ENCODE assay signal across 16 mouse cellular contexts in the genomic region with DNA sequence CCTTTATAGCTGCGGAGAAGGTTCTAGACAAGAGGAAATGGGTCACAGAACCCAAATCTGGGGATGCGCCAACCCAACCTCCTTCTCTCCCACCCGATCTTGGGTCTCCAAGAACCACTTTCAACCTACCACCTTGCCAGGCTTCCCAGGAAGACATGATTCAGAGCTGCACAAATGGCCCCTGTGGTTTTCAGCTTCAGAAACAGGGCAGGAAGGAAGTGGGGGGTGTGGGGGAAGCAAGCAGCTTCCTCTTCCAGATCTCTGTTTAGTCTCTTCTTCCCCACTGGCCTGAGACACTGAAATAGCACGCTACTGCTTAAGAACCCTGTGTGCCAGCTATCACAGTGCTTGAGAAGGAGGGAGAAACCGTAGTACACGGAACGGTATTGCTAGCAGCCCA.
A peak's percentile ranks its signal among the peaks of the same experiment; 100 is the strongest.
DNase-seq lines count a peak whose midpoint lies in the region; ATAC-seq and TF ChIP-seq lines count a peak whose summit lies in the region.
"Had no signal": no experiment of that assay in that cellular context is flagged by ENCODE, and none has a peak within 500 bp of the region (broad histone marks: within the 10 kb centered on the region; RNA-seq: fewer than 3 reads in every experiment).

No protein-coding gene starts in this region.

- H3K4me2 ChIP-seq in lung, embryonic 14.5 days, result 0 out of 2 replicates have a peak overlapping the region, but pooled peaks have one; percentile 8
- H3K4me2 ChIP-seq: hindbrain, embryonic 13.5 days; limb, embryonic 13.5 days; stomach, embryonic 15.5 days had no signal

- H3K4me3 ChIP-seq in lung, embryonic 14.5 days (ENCODE audit: low read depth, low read length), result no peak overlapping the region
- H3K4me3 ChIP-seq in macrophage (ENCODE audit: inconsistent target), result peak overlapping the region; percentile 28
- H3K4me3 ChIP-seq: erythroblast, embryonic 14.5 days; gastrocnemius, adult 2 months; hindbrain, embryonic 13.5 days; limb, embryonic 13.5 days; stomach, embryonic 15.5 days had no signal

- no peaks in the 10 kb centered on the region for H3K36me3 ChIP-seq in lung, embryonic 14.5 days (ENCODE audit: insufficient read depth)
- H3K36me3 ChIP-seq in macrophage (ENCODE audit: inconsistent target), result no peaks in the 10 kb centered on the region
- H3K36me3 ChIP-seq: G1E; hindbrain, embryonic 13.5 days; limb, embryonic 13.5 days; stomach, embryonic 15.5 days had no signal

- no peak overlapping the region for H3K27ac ChIP-seq in lung, embryonic 14.5 days (ENCODE audit: low read depth)
- peak overlapping the region; percentile 95 for H3K27ac ChIP-seq in macrophage
- H3K27ac ChIP-seq: gastrocnemius, adult 2 months; hindbrain, embryonic 13.5 days; limb, embryonic 13.5 days; stomach, embryonic 15.5 days had no signal

- no peak for ATAC-seq in lung, embryonic 14.5 days (ENCODE audit: insufficient read depth)
- peak; percentile 66 to 73 for ATAC-seq in hematopoietic stem cell, adult 5-6 weeks (replicated peaks in 1 of 2; ENCODE audit: insufficient read depth in 1 of 2, low FRiP score in 2 of 2, low TSS enrichment in 1 of 2, low read depth in 1 of 2, poor library complexity in 2 of 2, severe bottlenecking in 2 of 2)
- ATAC-seq: midbrain, embryonic 16.5 days had no signal

- no peak overlapping the region for H3K9ac ChIP-seq in lung, embryonic 14.5 days
- H3K9ac ChIP-seq: hindbrain, embryonic 13.5 days; limb, embryonic 13.5 days; stomach, embryonic 15.5 days had no signal

- DNase-seq in lung, embryonic 14.5 days, result peak; percentile 15
- no peak for DNase-seq in lung, adult 18-20 months
- DNase-seq in thymus, postnatal 4 days, result peak; percentile 21
- DNase-seq in gastrocnemius, postnatal 25 days, result no peak
- no peak for DNase-seq in left cerebral cortex, adult 9 months (ENCODE audit: low spot score in 2 of 2)
- DNase-seq in ovary, adult 18-20 months (ENCODE audit: low spot score), result no peak
- DNase-seq: cerebellum, postnatal 36 days; gastrocnemius, adult 2 months had no signal

- H3K9me3 ChIP-seq in lung, embryonic 14.5 days (ENCODE audit: low read depth, low read length), result no peaks in the 10 kb centered on the region
- H3K9me3 ChIP-seq: G1E; hindbrain, embryonic 13.5 days; limb, embryonic 13.5 days; stomach, embryonic 15.5 days had no signal

- no peaks in the 10 kb centered on the region for H3K27me3 ChIP-seq in lung, embryonic 14.5 days (ENCODE audit: insufficient read depth, low read length)
- H3K27me3 ChIP-seq: stomach, embryonic 15.5 days had no signal

- WGBS in lung, embryonic 14.5 days, result 65% methylated on average over 7 of the region's 7 CpGs
- 15% methylated on average over 7 of the region's 7 CpGs for WGBS in macrophage (ENCODE audit: missing documents)

- no peaks in the 10 kb centered on the region for H3K79me2 ChIP-seq in macrophage (ENCODE audit: inconsistent target)

- no peak for TF ChIP-seq CTCF in lung, embryonic 14.5 days (IDR thresholded peaks at IDR 0.05; ENCODE audit: low read depth)

- H3K4me1 ChIP-seq in lung, embryonic 14.5 days (ENCODE audit: insufficient read depth), result no peaks in the 10 kb centered on the region
- H3K4me1 ChIP-seq: limb, embryonic 13.5 days; stomach, embryonic 15.5 days had no signal

Comparison
In these comparisons a context has a peak if more than half of its experiments do, and no peak if none do; other contexts are left out.
1. DNase-seq: peak in lung, embryonic 14.5 days (single experiment) and thymus, postnatal 4 days (single experiment); none in lung, adult 18-20 months (0 of 2), gastrocnemius, postnatal 25 days (single experiment), left cerebral cortex, adult 9 months (0 of 2) and ovary, adult 18-20 months (single experiment).